Mouse (Mus musculus) erythroblast, embryonic 14.5 days (primary cell): Measurements from ENCODE around the gene Aif1.

ENCODE experiments used
- GATA1 ChIP-seq: IDR thresholded peaks from 2 replicates; pipeline ENCODE4 v1.6.1; 2012; ENCODE audit warnings: low read length, inconsistent platforms, mixed read lengths
- TAL1 ChIP-seq: IDR thresholded peaks from 3 replicates; pipeline ENCODE4 v1.6.1; 2012; ENCODE audit warnings: low read length, inconsistent platforms, mixed read lengths

- TF ChIP-seq GATA1 (no peak), TAL1 (no peak)
Observed at GRCm38 (mm10) chr17:35146139-35146538, 29.7 kb downstream of the Aif1 start.
